Mouse (Mus musculus): ENCODE data around the gene Reg1. TPM values are rescaled to one million over a fixed set of nuclear protein-coding genes. Genes with fewer than 3 reads are reported as not detected.

Gene Reg1
- polyA plus RNA-seq, 1 experiment from 2014 or later = not detected

GRCm38 (mm10) chr6:78469287-78469686 is 46.8 kb downstream of the Reg1 start:
- DNase-seq (ENCODE audit: low spot score) = no peak
- Histone ChIP-seq H3K36me3 (no peaks in the 10 kb centered on the region), H3K4me1 (no peaks in the 10 kb centered on the region), H3K27ac (replicated peaks) (no peak overlapping the region), H3K27me3 (ENCODE audit: low read depth, poor library complexity, severe bottlenecking) (no peaks in the 10 kb centered on the region), H3K4me3 (no peak overlapping the region), H3K9me3 (replicated peaks) (no peaks in the 10 kb centered on the region)
- 80% methylated on average over 3 of the region's 3 CpGs for WGBS

Other genes with a start within 250 kb of the Reg1 start
- gene Reg3b, start 52.1 kb upstream of the Reg1 start, polyA plus RNA-seq (2016; fragmentation: Nextera tagmentation; extraction: Ambion mirVana) = not detected in 2 replicates
- not detected in 2 replicates for gene Reg3d, start 43.8 kb upstream of the Reg1 start, polyA plus RNA-seq (2016; fragmentation: Nextera tagmentation; extraction: Ambion mirVana)
- gene Reg3a, start 42.0 kb upstream of the Reg1 start, polyA plus RNA-seq (2016; fragmentation: Nextera tagmentation; extraction: Ambion mirVana) = not detected in 2 replicates
- gene Reg2, start 27.1 kb upstream of the Reg1 start, polyA plus RNA-seq (2016; fragmentation: Nextera tagmentation; extraction: Ambion mirVana) = not detected in 2 replicates
- not detected in 2 replicates for gene Reg3g, start 46.2 kb downstream of the Reg1 start, polyA plus RNA-seq (2016; fragmentation: Nextera tagmentation; extraction: Ambion mirVana)